Mouse (Mus musculus): Measurements from ENCODE around the gene Slc23a2. TPM values are rescaled to one million over a fixed set of nuclear protein-coding genes. Genes with fewer than 3 reads are reported as not detected.

Gene Slc23a2
- polyA plus RNA-seq, 1 experiment from 2014 or later = 15.2 TPM

DNA sequence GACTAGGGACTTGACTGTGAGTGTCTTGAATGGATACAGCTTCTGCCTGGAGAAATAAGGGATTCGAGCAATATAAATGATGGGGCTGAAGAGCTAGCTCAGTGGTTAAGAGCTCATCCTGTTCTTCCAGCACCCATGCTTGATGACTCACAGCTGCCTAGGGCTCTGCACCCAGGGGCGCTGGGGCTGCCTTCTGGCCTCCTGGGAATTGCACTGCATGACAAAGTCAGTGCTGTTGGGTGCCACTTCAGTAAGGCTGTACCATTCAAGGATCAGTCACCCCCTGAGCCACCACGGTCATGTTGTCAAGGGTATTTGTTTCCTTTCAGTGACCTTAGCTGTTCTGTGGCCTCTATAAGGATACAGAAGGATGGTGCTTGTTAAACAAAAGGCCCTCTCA is 81.1 kb downstream of the Slc23a2 start:
- Histone ChIP-seq H3K27ac (ENCODE audit: low read length) (no peak overlapping the region), H3K4me3 (ENCODE audit: low read length) (no peak overlapping the region), H3K36me3 (ENCODE audit: insufficient read depth, low read length) (peaks cover 6% of the 10 kb centered on the region; the same call in 1 of the 2 replicates), H3K9ac (replicated peaks; ENCODE audit: low read length) (no peak overlapping the region), H3K4me2 (replicated peaks; ENCODE audit: low read depth, low read length) (no peak overlapping the region), H3K4me1 (ENCODE audit: insufficient read depth, low read length) (peaks cover 7% of the 10 kb centered on the region; the same call in 1 of the 2 replicates), H3K27me3 (ENCODE audit: insufficient read depth, low read length) (no peaks in the 10 kb centered on the region), H3K9me3 (ENCODE audit: low read length) (no peaks in the 10 kb centered on the region)
- 60% methylated on average over 3 of the region's 3 CpGs for WGBS
- ATAC-seq (ENCODE audit: low FRiP score, low TSS enrichment) = no peak; the same call in 1 of the 2 replicates

DNA sequence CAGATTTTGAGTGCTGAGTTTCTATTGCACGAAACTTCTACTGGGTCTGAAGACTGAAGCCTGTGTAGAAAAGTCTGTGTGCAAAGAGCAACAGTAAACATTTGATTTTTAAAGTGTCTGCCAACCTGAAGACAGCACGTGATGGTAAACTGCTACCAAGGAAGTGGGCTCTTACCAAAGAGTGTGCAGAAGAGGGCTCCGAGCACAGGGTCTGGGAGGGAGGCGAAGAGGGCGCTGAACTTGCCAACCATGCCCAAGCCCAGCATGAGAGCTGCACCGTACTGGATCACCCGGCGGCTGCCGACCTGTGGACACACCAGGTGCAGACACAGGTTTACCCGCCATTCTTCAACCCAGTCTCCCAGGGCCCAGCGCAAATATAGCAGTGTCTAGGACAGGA is 83.0 kb downstream of the Slc23a2 start:
- no peak overlapping the region for H3K27ac ChIP-seq (ENCODE audit: low read length)
- H3K36me3 ChIP-seq (ENCODE audit: insufficient read depth, low read length) = peaks cover 21% of the 10 kb centered on the region
- H3K4me1 ChIP-seq (ENCODE audit: insufficient read depth, low read length) = peaks cover 7% of the 10 kb centered on the region; the same call in 1 of the 2 replicates
- H3K9ac ChIP-seq (replicated peaks; ENCODE audit: low read length) = no peak overlapping the region
- no peak overlapping the region for H3K4me2 ChIP-seq (replicated peaks; ENCODE audit: low read depth, low read length)
- ATAC-seq (ENCODE audit: low FRiP score, low TSS enrichment) = no peak
- H3K9me3 ChIP-seq (ENCODE audit: low read length) = no peaks in the 10 kb centered on the region
- no peaks in the 10 kb centered on the region for H3K27me3 ChIP-seq (ENCODE audit: insufficient read depth, low read length)
- H3K4me3 ChIP-seq (ENCODE audit: low read length) = no peak overlapping the region
- 96% methylated on average over 11 of the region's 11 CpGs for WGBS

DNA sequence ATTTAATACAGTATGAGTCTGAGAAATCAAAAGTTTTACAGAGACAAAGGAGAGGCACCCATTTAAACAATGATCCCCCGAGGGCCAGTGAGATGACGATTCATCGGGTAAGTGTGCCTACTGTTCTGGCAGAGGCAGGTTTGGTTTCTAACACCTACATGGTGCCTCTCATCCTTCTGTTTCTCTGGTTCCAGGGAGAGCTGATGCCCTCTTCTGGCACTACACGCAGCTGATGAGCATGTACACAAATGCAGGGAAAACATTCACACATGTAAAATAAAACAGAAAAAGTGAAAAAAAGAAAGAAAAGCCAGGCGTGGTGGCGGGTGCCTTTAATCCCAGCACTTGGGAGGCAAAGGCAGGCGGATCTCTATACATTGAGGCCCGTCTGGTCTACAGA is 85.0 kb downstream of the Slc23a2 start:
- Histone ChIP-seq H3K27ac (ENCODE audit: low read length) (no peak overlapping the region), H3K4me3 (ENCODE audit: low read length) (no peak overlapping the region)

DNA sequence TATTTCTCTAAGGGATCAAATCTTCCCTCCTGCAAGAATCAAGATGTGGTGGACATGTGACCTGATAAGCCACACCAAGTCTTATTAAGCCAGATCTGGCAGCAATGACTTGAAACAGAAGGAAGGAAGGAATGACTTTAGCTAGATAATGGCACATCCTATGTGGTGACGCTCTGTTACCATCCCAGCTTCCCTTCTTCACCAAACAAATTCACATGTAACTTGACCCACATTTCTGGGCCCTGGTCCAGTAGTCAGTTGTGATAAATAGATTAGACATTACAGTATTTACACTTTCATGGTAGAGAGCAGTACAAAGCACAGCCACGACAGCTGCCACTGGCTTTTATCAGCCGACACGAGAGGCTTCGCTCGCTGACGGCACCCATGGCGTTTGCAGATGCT is 89.6 kb downstream of the Slc23a2 start:
- no peaks in the 10 kb centered on the region; the same call in 1 of the 2 replicates for H3K4me1 ChIP-seq (ENCODE audit: insufficient read depth, low read length)
- peaks cover 28% of the 10 kb centered on the region for H3K36me3 ChIP-seq (ENCODE audit: insufficient read depth, low read length)
- WGBS = 78% methylated on average over 8 of the region's 8 CpGs
- no peak overlapping the region for H3K4me2 ChIP-seq (replicated peaks; ENCODE audit: low read depth, low read length)
- H3K27me3 ChIP-seq (ENCODE audit: insufficient read depth, low read length) = no peaks in the 10 kb centered on the region
- no peak for ATAC-seq (ENCODE audit: low FRiP score, low TSS enrichment)
- no peak overlapping the region for H3K4me3 ChIP-seq (ENCODE audit: low read length)
- H3K27ac ChIP-seq (ENCODE audit: low read length) = no peak overlapping the region
- H3K9me3 ChIP-seq (ENCODE audit: low read length) = no peaks in the 10 kb centered on the region
- no peak overlapping the region for H3K9ac ChIP-seq (replicated peaks; ENCODE audit: low read length)

More for the DNA sequence above, 85.0 kb downstream of the Slc23a2 start:
- WGBS = 92% methylated on average over 8 of the region's 8 CpGs
- H3K27me3 ChIP-seq (ENCODE audit: insufficient read depth, low read length) = no peaks in the 10 kb centered on the region
- H3K9me3 ChIP-seq (ENCODE audit: low read length) = no peaks in the 10 kb centered on the region
- no peak overlapping the region for H3K9ac ChIP-seq (replicated peaks; ENCODE audit: low read length)
- H3K4me2 ChIP-seq (replicated peaks; ENCODE audit: low read depth, low read length) = no peak overlapping the region
- H3K4me1 ChIP-seq (ENCODE audit: insufficient read depth, low read length) = peaks cover 7% of the 10 kb centered on the region; the same call in 1 of the 2 replicates
- peaks cover 28% of the 10 kb centered on the region for H3K36me3 ChIP-seq (ENCODE audit: insufficient read depth, low read length)
- ATAC-seq (ENCODE audit: low FRiP score, low TSS enrichment) = no peak

DNA sequence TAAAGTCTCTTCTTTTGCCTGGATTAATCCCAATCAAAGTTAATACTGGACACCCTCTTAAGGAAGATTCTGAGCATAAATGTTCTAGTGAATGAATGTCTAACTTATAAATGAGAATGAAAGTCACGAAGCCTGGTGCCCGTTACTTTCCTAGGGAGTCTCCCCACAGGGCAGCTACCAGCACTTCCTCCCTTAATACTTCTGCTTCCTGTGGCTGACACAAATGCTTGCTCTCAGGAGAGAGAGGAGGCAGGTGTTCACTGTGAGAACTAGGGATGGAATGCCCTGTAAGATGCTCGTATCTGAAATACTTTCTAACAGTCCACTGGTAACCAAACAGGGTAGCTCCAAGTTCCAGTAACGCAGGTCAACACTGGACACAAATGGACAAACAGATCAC is 91.1 kb downstream of the Slc23a2 start:
- no peak for ATAC-seq (ENCODE audit: low FRiP score, low TSS enrichment)

DNA sequence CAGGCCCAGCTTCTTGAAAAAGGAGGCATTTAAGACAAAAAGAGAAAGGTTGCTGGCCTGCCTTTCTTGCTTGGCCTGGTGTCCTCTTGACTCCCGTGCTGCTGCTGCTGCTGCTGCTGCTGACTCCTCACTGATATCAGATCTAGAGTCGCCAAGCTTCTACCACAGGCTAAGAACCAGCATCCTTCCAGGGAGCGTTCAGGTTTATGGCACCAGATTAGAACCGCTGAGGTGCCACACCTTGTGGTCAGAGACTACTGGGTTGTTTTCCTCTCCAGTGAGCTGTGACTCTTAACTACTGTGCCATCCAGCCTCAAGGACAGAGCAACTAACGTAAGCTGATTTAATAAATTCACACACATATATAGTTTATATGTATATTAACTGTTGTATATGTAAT is 93.1 kb downstream of the Slc23a2 start:
- ATAC-seq (ENCODE audit: low FRiP score, low TSS enrichment) = no peak
- H3K4me2 ChIP-seq (replicated peaks; ENCODE audit: low read depth, low read length) = no peak overlapping the region
- WGBS = 41% methylated on average over 5 of the region's 5 CpGs

More for the DNA sequence above, 91.1 kb downstream of the Slc23a2 start:
- Histone ChIP-seq H3K9ac (replicated peaks; ENCODE audit: low read length) (no peak overlapping the region), H3K27me3 (ENCODE audit: insufficient read depth, low read length) (no peaks in the 10 kb centered on the region), H3K9me3 (ENCODE audit: low read length) (no peaks in the 10 kb centered on the region), H3K36me3 (ENCODE audit: insufficient read depth, low read length) (peaks cover 28% of the 10 kb centered on the region), H3K4me1 (ENCODE audit: insufficient read depth, low read length) (no peaks in the 10 kb centered on the region; the same call in 1 of the 2 replicates), H3K4me2 (replicated peaks; ENCODE audit: low read depth, low read length) (no peak overlapping the region), H3K27ac (ENCODE audit: low read length) (no peak overlapping the region), H3K4me3 (ENCODE audit: low read length) (no peak overlapping the region)
- 78% methylated on average over 4 of the region's 4 CpGs for WGBS

DNA sequence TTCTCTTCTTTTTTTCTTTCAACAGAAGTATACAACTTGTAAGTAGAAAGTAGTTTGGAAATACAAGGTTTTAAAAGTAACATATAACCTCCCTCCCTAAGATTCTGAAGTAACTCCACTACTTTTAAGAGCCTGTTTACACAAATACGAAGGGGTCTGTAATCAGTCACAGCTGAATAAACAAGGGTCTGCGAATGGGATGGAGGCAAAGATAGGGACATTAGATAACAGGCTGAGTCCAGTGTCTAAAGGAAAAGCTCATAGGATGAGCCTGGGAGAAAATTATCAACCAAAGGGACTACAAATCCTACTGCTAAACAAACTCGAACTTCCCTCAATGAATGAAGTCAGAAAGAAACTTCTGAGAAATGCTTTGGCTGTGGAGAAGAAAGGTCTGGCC is 95.0 kb downstream of the Slc23a2 start:
- no peak overlapping the region for H3K27ac ChIP-seq (ENCODE audit: low read length)
- WGBS = 5% methylated on average over 3 of the region's 3 CpGs

More for the DNA sequence above, 93.1 kb downstream of the Slc23a2 start:
- no peak overlapping the region for H3K27ac ChIP-seq (ENCODE audit: low read length)
- H3K4me3 ChIP-seq (ENCODE audit: low read length) = no peak overlapping the region
- H3K9ac ChIP-seq (replicated peaks; ENCODE audit: low read length) = no peak overlapping the region
- no peaks in the 10 kb centered on the region for H3K27me3 ChIP-seq (ENCODE audit: insufficient read depth, low read length)
- H3K4me1 ChIP-seq (ENCODE audit: insufficient read depth, low read length) = no peaks in the 10 kb centered on the region; the same call in 1 of the 2 replicates
- peaks cover 12% of the 10 kb centered on the region for H3K36me3 ChIP-seq (ENCODE audit: insufficient read depth, low read length)
- no peaks in the 10 kb centered on the region for H3K9me3 ChIP-seq (ENCODE audit: low read length)

DNA sequence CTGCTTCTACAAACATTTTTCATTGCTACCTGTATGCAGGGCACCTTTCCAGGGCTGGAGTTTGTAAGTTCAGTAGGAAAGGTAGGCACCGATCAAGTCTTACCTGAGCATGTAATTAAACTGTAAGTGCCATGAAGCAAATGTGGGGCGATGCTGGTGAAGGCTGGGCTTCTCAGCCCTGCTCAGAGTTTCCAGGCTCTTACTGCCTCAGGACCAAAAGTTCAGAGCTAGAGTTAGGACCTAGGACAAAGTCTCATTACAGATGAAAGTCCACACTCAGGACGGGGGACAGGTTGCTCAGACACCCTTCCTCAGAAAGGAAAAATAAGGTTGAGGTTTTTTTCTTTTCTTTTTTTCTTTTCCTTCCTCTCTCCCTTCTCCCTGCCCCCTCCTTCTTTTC is 95.4 kb downstream of the Slc23a2 start:
- H3K4me1 ChIP-seq (ENCODE audit: insufficient read depth, low read length) = no peaks in the 10 kb centered on the region; the same call in 1 of the 2 replicates
- 65% methylated on average over 3 of the region's 3 CpGs for WGBS
- no peak overlapping the region for H3K9ac ChIP-seq (replicated peaks; ENCODE audit: low read length)
- H3K4me2 ChIP-seq (replicated peaks; ENCODE audit: low read depth, low read length) = no peak overlapping the region
- H3K36me3 ChIP-seq (ENCODE audit: insufficient read depth, low read length) = no peaks in the 10 kb centered on the region
- no peak; the same call in 1 of the 2 replicates for ATAC-seq (ENCODE audit: low FRiP score, low TSS enrichment)
- H3K27me3 ChIP-seq (ENCODE audit: insufficient read depth, low read length) = no peaks in the 10 kb centered on the region
- no peaks in the 10 kb centered on the region for H3K9me3 ChIP-seq (ENCODE audit: low read length)
- no peak overlapping the region for H3K4me3 ChIP-seq (ENCODE audit: low read length)
- H3K27ac ChIP-seq (ENCODE audit: low read length) = no peak overlapping the region

More for the DNA sequence above, 95.0 kb downstream of the Slc23a2 start:
- H3K9ac ChIP-seq (replicated peaks; ENCODE audit: low read length) = no peak overlapping the region
- H3K4me3 ChIP-seq (ENCODE audit: low read length) = no peak overlapping the region
- no peaks in the 10 kb centered on the region; the same call in 1 of the 2 replicates for H3K4me1 ChIP-seq (ENCODE audit: insufficient read depth, low read length)
- H3K4me2 ChIP-seq (replicated peaks; ENCODE audit: low read depth, low read length) = no peak overlapping the region
- H3K36me3 ChIP-seq (ENCODE audit: insufficient read depth, low read length) = no peaks in the 10 kb centered on the region
- ATAC-seq (ENCODE audit: low FRiP score, low TSS enrichment) = no peak
- H3K27me3 ChIP-seq (ENCODE audit: insufficient read depth, low read length) = no peaks in the 10 kb centered on the region
- no peaks in the 10 kb centered on the region for H3K9me3 ChIP-seq (ENCODE audit: low read length)

DNA sequence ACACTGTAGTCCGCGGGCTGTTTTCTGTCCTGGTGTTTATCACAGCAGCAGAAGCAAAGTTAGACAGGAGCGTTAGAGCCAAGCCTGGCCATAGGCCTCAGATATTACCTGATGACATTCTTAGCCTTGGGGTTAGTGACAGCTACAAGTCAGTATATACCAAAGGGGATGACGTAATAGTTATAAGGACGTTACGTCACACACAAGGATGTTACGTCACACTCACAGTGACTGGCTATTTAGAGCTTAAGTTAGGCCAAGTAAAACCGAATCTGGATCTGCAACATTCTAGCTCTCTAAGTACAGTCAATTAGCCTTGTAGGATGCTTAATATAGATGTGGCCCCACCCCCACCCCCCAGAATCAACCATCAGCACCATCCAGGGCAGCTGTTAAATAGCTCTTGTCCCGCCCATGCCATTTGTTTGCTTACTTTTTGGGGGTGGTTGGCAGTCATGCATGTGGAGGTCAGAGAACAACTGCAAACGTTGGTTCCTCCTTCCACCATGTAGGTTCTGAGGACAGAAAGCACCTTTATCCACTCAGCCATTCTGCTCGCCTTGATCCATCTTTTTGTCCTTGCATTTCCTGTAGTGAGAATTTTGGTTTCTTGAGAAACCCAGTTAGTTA is 96.7 kb downstream of the Slc23a2 start:
- Histone ChIP-seq H3K27me3 (ENCODE audit: insufficient read depth, low read length) (no peaks in the 10 kb centered on the region), H3K27ac (ENCODE audit: low read length) (no peak overlapping the region), H3K9me3 (ENCODE audit: low read length) (no peaks in the 10 kb centered on the region), H3K4me1 (ENCODE audit: insufficient read depth, low read length) (peaks cover 4% of the 10 kb centered on the region; the same call in 1 of the 2 replicates), H3K9ac (replicated peaks; ENCODE audit: low read length) (no peak overlapping the region), H3K36me3 (ENCODE audit: insufficient read depth, low read length) (no peaks in the 10 kb centered on the region), H3K4me2 (replicated peaks; ENCODE audit: low read depth, low read length) (no peak overlapping the region), H3K4me3 (ENCODE audit: low read length) (no peak overlapping the region)
- WGBS = 85% methylated on average over 11 of the region's 11 CpGs
- ATAC-seq (ENCODE audit: low FRiP score, low TSS enrichment) = no peak

DNA sequence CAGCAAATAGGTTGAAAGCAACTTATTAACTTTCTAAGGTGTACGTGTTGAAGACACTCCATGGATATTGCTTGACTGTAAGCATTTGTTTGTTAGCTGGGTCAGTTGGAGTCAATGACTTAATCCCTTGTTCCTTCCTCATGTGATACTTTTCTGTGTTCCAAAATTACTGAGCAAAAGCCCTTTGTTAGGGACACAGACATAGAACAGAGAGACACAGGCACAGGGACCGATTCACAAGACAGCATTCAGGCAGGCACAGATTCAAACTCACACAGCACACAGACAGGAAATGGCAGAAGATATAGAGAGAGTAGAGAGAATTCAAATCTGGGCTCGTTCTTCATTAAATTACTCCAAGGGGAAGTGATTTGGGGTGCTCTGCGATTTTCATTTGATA is 97.5 kb downstream of the Slc23a2 start:
- Histone ChIP-seq H3K4me3 (ENCODE audit: low read length) (no peak overlapping the region), H3K36me3 (ENCODE audit: insufficient read depth, low read length) (no peaks in the 10 kb centered on the region), H3K27ac (ENCODE audit: low read length) (no peak overlapping the region), H3K9ac (replicated peaks; ENCODE audit: low read length) (no peak overlapping the region), H3K9me3 (ENCODE audit: low read length) (no peaks in the 10 kb centered on the region), H3K4me2 (replicated peaks; ENCODE audit: low read depth, low read length) (no peak overlapping the region), H3K4me1 (ENCODE audit: insufficient read depth, low read length) (peaks cover 4% of the 10 kb centered on the region; the same call in 1 of the 2 replicates), H3K27me3 (ENCODE audit: insufficient read depth, low read length) (no peaks in the 10 kb centered on the region)
- ATAC-seq (ENCODE audit: low FRiP score, low TSS enrichment) = no peak
- WGBS = 81% methylated on average over 4 of the region's 4 CpGs

All from kidney, embryonic 16.5 days (tissue).